Mouse (Mus musculus): ENCODE data around the gene Snx7.

The Snx7 gene

GRCm38 (mm10) chr3:117817635-117818034 is 51.1 kb downstream of the Snx7 start:
- DNase-seq (ENCODE audit: low spot score in 2 of 2) = no peak

DNA sequence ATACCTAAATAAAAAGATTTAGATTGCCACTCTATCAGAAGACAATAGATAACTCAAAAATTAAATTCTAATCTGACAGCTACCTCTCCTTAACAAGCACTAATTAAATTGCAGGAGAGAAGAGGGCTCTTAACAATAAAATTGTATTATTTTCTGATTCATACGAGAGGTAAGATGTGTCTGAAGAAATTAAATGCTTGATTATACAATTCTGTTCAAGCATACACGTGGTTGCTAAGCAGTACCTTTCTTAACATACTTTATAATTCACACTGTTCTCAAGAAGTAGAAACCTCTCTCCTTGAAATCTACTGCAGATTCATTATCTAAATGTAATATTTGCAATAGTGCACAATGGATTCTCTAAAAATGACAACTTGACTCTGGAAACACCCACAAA is 54.5 kb downstream of the Snx7 start:
- DNase-seq (ENCODE audit: low spot score in 2 of 2) = no peak

- DNase-seq (ENCODE audit: low spot score in 2 of 2) = no peak
Measured at GRCm38 (mm10) chr3:117812135-117812534, 56.6 kb downstream of the Snx7 start.

DNA sequence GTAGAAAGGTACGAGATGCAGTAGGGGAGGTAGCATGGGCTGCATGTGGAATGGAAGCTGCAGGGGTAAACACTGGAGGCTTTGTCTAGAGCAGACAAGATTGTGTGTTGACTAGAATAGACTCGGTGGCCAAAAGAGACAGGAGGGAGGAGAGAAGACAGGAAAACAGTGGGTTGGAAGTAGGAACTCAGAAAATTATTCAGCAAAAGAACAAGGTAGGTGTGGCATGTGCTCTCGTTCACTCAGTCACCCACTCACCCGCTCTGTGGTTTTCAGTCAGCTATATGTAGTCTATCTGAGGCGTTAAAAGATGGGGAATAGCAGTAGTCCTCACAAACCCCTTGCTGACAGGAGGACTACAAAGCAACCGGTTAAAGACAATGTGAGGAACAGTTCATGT is 63.0 kb downstream of the Snx7 start:
- no peak for DNase-seq (ENCODE audit: low spot score in 2 of 2)

DNA sequence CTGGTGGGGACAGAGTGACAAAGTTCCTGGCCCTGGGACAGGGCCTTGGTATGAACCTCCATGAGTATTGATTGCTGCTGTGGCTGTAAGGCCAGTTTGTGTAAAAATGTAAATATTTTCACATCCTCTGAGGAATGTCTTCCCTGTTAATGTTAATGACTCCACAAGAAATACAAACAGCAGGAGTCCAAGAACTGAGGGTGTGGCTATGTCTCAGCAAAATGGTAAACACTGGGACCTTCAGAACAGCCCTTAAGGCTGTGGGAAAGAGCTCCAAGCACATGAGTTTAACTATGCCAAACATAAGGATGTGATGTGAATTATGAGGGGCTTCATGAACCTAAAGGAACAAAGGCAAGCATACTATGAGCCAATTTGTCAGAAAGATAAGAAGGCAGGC is 74.2 kb downstream of the Snx7 start:
- DNase-seq (ENCODE audit: low spot score in 2 of 2) = no peak

DNA sequence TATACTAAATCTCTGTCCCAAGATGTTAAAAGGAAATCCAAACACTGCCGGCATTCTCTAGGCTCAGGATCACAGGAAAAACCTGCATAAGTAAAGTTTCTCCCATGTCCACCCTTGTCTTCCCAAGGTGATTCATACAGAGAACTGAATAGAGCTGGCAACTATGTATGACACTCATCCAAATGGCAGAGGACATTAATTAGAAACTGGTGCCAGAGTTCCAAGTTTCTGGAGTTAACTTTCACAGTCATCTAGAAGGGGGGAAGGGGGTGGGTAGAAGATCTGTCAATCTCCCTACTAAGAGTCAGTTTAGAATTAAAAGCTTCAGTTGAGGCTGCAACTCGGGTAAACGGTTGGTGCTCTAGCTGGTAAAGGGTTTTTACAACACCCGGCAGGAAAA is 76.8 kb downstream of the Snx7 start:
- DNase-seq (ENCODE audit: low spot score in 2 of 2) = no peak

GRCm38 (mm10) chr3:117791273-117791672 is 77.5 kb downstream of the Snx7 start:
- no peak for DNase-seq (ENCODE audit: low spot score in 2 of 2)

DNA sequence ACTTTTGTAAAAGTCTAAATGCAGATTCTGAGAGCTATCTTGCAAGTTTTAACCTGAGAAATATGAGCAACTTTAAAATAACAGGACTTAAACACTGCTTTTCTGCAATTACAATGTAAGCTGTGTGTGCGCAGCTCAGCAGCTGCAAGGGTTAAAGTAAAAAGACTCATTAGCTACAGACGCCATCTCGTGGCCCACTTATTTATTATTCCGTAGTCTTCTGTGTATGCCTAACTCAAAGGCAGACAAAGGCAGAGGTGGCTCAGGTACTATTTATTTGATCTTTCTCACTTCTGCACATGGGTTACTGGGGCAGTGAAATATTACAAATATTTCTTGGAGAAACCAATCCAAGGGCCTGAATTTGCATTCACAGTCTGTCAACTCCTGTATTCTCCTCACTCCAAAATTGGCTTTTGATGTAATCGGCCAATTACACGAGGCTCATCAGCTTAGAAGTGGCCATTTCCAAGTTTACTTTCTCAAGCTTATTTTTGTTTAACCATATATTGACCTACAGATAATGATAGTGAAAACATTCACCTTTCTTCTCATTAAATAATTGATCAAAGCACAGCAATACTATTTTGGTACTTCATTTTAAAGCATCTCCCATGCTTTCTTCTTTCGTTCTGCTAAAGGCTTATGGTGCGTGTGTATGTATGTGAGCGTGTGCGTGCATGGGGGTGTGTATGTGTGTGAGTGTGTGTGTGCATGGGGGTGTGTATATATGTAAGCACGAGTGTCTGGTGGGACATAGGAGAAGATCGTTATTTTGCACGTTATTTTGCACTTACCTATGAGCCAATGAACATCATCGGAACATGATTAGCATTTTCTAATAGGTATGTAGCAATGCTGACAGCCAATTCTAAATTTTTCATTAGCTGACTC is 79.7 kb downstream of the Snx7 start:
- no peak for DNase-seq (ENCODE audit: low spot score in 2 of 2)

- DNase-seq (ENCODE audit: low spot score in 2 of 2) = no peak
Measured at GRCm38 (mm10) chr3:117787247-117787646, 81.5 kb downstream of the Snx7 start.

GRCm38 (mm10) chr3:117752151-117752757 is 116.5 kb downstream of the Snx7 start:
- DNase-seq (ENCODE audit: low spot score in 2 of 2) = no peak

GRCm38 (mm10) chr3:117751665-117752064 is 117.1 kb downstream of the Snx7 start:
- no peak for DNase-seq (ENCODE audit: low spot score in 2 of 2)

- no peak for DNase-seq (ENCODE audit: low spot score in 2 of 2)
Measured at GRCm38 (mm10) chr3:117749256-117749655, 119.5 kb downstream of the Snx7 start.

DNA sequence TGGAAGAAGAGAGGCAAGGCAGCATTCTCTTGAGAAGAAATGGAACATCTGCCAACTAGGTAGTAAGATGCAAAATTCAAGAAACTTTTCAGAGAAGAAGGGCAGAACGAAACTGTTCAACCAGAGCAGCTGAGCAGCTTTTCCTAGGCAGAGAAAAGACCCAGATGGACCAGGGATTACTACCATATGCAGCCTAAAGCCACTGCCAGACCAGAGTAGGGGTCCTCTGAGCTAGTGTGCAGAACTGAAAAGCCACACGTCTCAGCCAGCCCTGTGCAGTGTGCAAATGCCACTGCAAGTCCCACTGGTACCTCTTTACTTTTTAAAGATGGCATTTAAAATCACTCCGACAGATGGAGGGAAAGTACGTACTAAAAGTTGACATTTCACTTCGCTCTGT is 129.0 kb downstream of the Snx7 start:
- DNase-seq (ENCODE audit: low spot score in 2 of 2) = no peak

- no peak for DNase-seq (ENCODE audit: low spot score in 2 of 2)
Measured at GRCm38 (mm10) chr3:117732661-117733060, 136.1 kb downstream of the Snx7 start.

Measured in spleen, postnatal 36 days (tissue).